Mouse (Mus musculus): ENCODE results near the gene Rps6ka6. TPM values are rescaled to one million over a fixed set of nuclear protein-coding genes. Genes with fewer than 3 reads are reported as not detected.

The Rps6ka6 gene
- 0.20 TPM in 1 of 2 replicates, not detected in the other for total RNA-seq (2015)
- total RNA-seq (2017), result 1.5 TPM in 1 of 2 replicates, not detected in the other

- no peak for ATAC-seq (replicated peaks; ENCODE audit: poor library complexity)
These were observed at the start of gene Rps6ka6 for GRCm38 (mm10) chrX:111537859-111538258. Rps6ka6 (minus strand) TSS chrX:111537959.

- ATAC-seq (replicated peaks; ENCODE audit: poor library complexity), result no peak
These were observed 39.3 kb upstream of the Rps6ka6 start for GRCm38 (mm10) chrX:111577044-111577443.

- ATAC-seq (replicated peaks; ENCODE audit: poor library complexity), result no peak
These were observed 19.6 kb downstream of the Rps6ka6 start for GRCm38 (mm10) chrX:111518206-111518605.

- no peak for ATAC-seq (replicated peaks; ENCODE audit: poor library complexity)
These were observed 74.1 kb downstream of the Rps6ka6 start for GRCm38 (mm10) chrX:111463565-111464093.

GRCm38 (mm10) chrX:111462833-111463564, 74.8 kb downstream of the Rps6ka6 start:
- peak; percentile 57 for ATAC-seq (replicated peaks; ENCODE audit: poor library complexity)

GRCm38 (mm10) chrX:111462495-111462832, 75.3 kb downstream of the Rps6ka6 start:
- ATAC-seq (replicated peaks; ENCODE audit: poor library complexity), result peak; percentile 39

- no peak for ATAC-seq (replicated peaks; ENCODE audit: poor library complexity)
These were observed 75.7 kb downstream of the Rps6ka6 start for GRCm38 (mm10) chrX:111462092-111462491.

- no peak for ATAC-seq (replicated peaks; ENCODE audit: poor library complexity)
These were observed 77.6 kb downstream of the Rps6ka6 start for GRCm38 (mm10) chrX:111460166-111460565.

- ATAC-seq (replicated peaks; ENCODE audit: poor library complexity), result no peak
These were observed 101.2 kb downstream of the Rps6ka6 start for GRCm38 (mm10) chrX:111436571-111436970.

- no peak for ATAC-seq (replicated peaks; ENCODE audit: poor library complexity)
These were observed 123.0 kb downstream of the Rps6ka6 start for GRCm38 (mm10) chrX:111414775-111415174.

GRCm38 (mm10) chrX:111404816-111405215, 132.9 kb downstream of the Rps6ka6 start:
- ATAC-seq (replicated peaks; ENCODE audit: poor library complexity), result no peak

GRCm38 (mm10) chrX:111377020-111377419, 160.7 kb downstream of the Rps6ka6 start:
- ATAC-seq (replicated peaks; ENCODE audit: poor library complexity), result no peak

- ATAC-seq (replicated peaks; ENCODE audit: poor library complexity), result no peak
These were observed 163.6 kb downstream of the Rps6ka6 start for GRCm38 (mm10) chrX:111374177-111374576.

Other genes with a start within 250 kb of the Rps6ka6 start
- 0.10 TPM in 2 replicates for gene Hdx, start 159.1 kb upstream of the Rps6ka6 start, total RNA-seq (2015)
- 0.12 and 0.14 TPM in 2 replicates for gene Hdx, start 159.1 kb upstream of the Rps6ka6 start, total RNA-seq (2017)

Measured in megakaryocyte progenitor cell, adult 5-6 weeks (primary cell).